Mouse (Mus musculus) heart, embryonic 16.5 days (tissue): ENCODE measurements around the gene Wdr44. TPM values are rescaled to one million over a fixed set of nuclear protein-coding genes. Genes with fewer than 3 reads are reported as not detected.

Experiments
- ATAC-seq: fragments of 200-750 bp; cut with Nextera tagmentation; replicated peaks from 2 replicates; pipeline ENCODE4 v1.8.0; 2017; ENCODE audit warnings: moderate number of reproducible peaks; ENCODE audit not compliant: insufficient read depth, low FRiP score; ENCODE audit errors: extremely low read depth
- H3K27ac ChIP-seq: fragments of 300-500 bp; sonication (generic); 2 replicates; pipeline ENCODE4 v1.5.1; 2014; ENCODE audit warnings: mild to moderate bottlenecking, low read length, control low read depth, moderate library complexity
- H3K27me3 ChIP-seq: fragments of 300-500 bp; sonication (generic); 2 replicates; pipeline ENCODE4 v1.6.1; 2014; ENCODE audit warnings: low read length, mixed read lengths; ENCODE audit not compliant: control insufficient read depth, insufficient read depth
- H3K36me3 ChIP-seq: fragments of 300-500 bp; sonication (generic); 2 replicates; pipeline ENCODE4 v1.6.1; 2014; ENCODE audit not compliant: control insufficient read depth, insufficient read depth
- H3K4me1 ChIP-seq: fragments of 300-500 bp; sonication (generic); 2 replicates; pipeline ENCODE4 v1.6.1; 2014; ENCODE audit warnings: low read length, mixed read lengths; ENCODE audit not compliant: control insufficient read depth, insufficient read depth
- H3K4me2 ChIP-seq: fragments of 300-500 bp; sonication (generic); 2 replicates; pipeline ENCODE4 v1.6.1; 2014; ENCODE audit warnings: low read depth, mild to moderate bottlenecking, control low read depth, low read length
- H3K4me3 ChIP-seq: fragments of 300-500 bp; sonication (generic); 2 replicates; pipeline ENCODE4 v1.5.1; 2014; ENCODE audit warnings: mild to moderate bottlenecking, control low read depth, low read length
- H3K9ac ChIP-seq: fragments of 300-500 bp; sonication (generic); 2 replicates; pipeline ENCODE4 v1.6.1; 2014; ENCODE audit warnings: low read length, control low read depth
- H3K9me3 ChIP-seq: fragments of 300-500 bp; sonication (generic); replicated peaks from 2 replicates; pipeline ENCODE4 v1.6.1; 2016; ENCODE audit warnings: low read length; ENCODE audit not compliant: control insufficient read depth
- WGBS: fragments of 180-500 bp; shearing (Covaris S2); extraction: QIAGEN DNeasy Blood & Tissue Kit; methylation state at CpG from one replicate; pipeline ENCODE4 v1.1.7; 2014; 5-methylcytosine and 5-hydroxymethylcytosine counted together
- polyA plus RNA-seq: library from polyadenylated mRNA; unstranded; fragments of >200 nt; fragmentation: Nextera tagmentation; extraction: Ambion mirVana; gene quantifications from 2 replicates; pipeline ENCODE4 v1.2.1, GENCODE M21; 2015

Gene Wdr44
- polyA plus RNA-seq, 1 experiment from 2014 or later, result 7.4 TPM

DNA sequence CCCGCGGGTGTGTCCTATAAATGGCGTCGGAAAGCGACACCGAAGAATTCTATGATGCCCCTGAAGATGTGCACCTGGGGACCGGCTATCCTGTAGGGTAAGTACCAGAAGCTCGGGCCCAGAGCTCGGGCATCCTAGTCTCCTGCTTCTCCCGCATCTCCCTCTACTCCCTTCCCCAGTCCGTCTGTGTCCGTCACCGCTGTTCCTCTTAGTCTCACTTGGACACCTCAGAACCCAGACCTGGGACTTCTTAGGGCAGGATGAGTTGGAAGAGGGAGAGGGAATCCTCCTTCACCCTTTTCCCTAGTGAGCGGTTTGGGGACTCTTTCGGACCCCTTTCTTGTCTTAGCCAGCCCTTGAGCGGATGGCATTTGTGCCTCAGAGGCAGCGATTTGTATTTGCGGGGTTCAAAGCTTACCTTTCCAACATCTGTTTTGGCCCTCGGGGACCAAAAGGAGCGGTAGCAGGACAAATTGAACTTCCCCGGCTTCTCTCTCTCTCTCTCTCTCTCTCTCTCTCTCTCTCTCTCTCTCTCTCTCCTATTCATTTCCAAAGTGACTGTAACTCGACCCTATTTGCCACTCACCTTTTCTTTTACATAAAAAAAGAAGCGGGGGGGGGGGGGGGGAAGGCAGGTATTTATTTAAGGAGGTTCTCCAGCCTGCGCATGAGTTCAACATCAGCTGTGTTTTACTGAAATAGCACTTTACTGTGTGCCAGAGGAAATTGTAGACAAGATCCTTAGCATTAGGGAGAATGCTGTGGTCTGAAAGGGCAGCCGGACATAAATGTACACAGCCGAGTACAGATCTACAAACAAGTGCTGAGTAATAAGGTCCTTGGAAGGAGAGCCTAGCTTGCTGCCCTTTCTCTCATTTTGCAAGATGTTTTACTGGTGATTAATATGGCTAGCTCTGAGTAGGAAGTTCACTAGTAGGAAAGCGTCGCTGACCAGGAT is 871 bp downstream of the Wdr44 start:
- no peak for ATAC-seq
- peak overlapping the region; percentile 81 for H3K9ac ChIP-seq
- peak overlapping the region; percentile 62 for H3K4me2 ChIP-seq
- no peaks in the 10 kb centered on the region for H3K27me3 ChIP-seq
- no peaks in the 10 kb centered on the region for H3K36me3 ChIP-seq
- H3K4me3 ChIP-seq, result peak overlapping the region; percentile 77
- peaks cover 2% of the 10 kb centered on the region; the same call in 1 of the 2 replicates for H3K4me1 ChIP-seq
- WGBS, result 8% methylated on average over 27 of the region's 28 CpGs
- H3K27ac ChIP-seq, result peak overlapping the region; percentile 90
- no peaks in the 10 kb centered on the region for H3K9me3 ChIP-seq

DNA sequence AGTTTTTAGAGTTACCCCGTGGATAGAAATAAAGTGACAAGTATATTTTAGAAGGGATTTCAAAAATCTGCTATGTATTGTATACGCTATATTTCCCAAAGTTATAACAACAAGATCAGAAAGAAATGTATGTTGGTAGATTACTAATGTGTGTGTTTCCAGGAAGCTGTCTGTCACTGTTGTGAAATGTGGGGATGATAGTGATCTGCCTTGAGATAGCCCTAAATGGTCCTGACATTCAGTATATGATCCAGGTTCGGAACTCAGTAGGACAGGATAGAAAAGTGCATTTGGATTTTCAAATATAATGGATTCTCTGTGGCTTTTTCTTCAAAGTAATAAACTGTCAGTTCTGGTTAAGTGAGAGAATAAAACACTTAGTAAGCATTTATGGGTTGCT is 1.7 kb downstream of the Wdr44 start:
- Histone ChIP-seq H3K27ac (no peak overlapping the region), H3K4me2 (peak overlapping the region; percentile 62; the same call in 1 of the 2 replicates), H3K4me1 (peaks cover 2% of the 10 kb centered on the region; the same call in 1 of the 2 replicates), H3K27me3 (no peaks in the 10 kb centered on the region), H3K9ac (no peak overlapping the region), H3K4me3 (no peak overlapping the region), H3K9me3 (no peaks in the 10 kb centered on the region), H3K36me3 (no peaks in the 10 kb centered on the region)
- no peak for ATAC-seq
- 43% methylated on average over 3 of the region's 3 CpGs for WGBS

DNA sequence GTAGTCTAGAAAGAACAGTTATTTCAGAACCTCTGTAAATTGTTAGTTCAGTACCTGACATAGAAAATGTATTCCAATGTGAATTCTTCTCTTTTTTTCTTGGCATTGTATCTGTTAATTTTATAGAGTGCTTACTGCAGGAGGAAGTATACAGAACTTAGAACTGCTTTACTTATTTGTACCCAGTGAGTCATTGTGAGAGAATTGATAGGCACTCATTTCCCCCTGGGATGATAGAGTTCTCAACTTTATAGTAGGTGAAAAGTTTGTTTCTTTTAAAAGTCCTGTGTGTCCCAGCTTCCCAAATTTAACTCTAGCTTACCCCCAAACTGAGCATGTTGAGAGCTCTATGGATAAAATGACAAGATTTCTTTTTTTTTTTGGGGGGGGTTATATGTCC is 2.3 kb downstream of the Wdr44 start:
- no peaks in the 10 kb centered on the region for H3K27me3 ChIP-seq
- no peak overlapping the region for H3K4me3 ChIP-seq
- ATAC-seq, result no peak
- H3K4me2 ChIP-seq, result no peak overlapping the region
- no peaks in the 10 kb centered on the region for H3K9me3 ChIP-seq
- H3K27ac ChIP-seq, result no peak overlapping the region
- no peaks in the 10 kb centered on the region for H3K36me3 ChIP-seq
- no peak overlapping the region for H3K9ac ChIP-seq
- peaks cover 2% of the 10 kb centered on the region; the same call in 1 of the 2 replicates for H3K4me1 ChIP-seq

DNA sequence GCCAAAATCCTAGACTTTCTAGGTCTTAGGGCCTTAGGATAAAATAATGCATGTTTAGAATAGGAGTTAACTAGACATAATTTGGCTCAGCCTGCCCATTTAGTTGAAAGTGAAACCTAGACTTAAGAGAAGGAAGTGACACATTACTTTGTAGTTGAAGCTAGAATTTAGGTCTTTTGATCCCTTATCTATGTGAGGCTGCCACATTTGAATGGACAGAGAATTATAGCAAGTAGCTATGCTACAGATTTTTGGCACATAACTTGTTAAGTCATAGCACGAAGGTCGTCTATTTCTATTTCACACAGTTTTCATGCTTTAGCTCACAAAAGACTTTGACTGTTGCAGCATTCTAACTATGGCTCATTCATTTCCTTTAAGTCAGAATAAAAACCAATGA is 4.5 kb downstream of the Wdr44 start:
- Histone ChIP-seq H3K27me3 (no peaks in the 10 kb centered on the region), H3K36me3 (no peaks in the 10 kb centered on the region), H3K4me3 (no peak overlapping the region), H3K4me2 (no peak overlapping the region), H3K9ac (no peak overlapping the region), H3K9me3 (no peaks in the 10 kb centered on the region), H3K4me1 (peaks cover 2% of the 10 kb centered on the region; the same call in 1 of the 2 replicates), H3K27ac (no peak overlapping the region)
- ATAC-seq, result no peak
- WGBS, result 68% methylated on average over 2 of the region's 2 CpGs

DNA sequence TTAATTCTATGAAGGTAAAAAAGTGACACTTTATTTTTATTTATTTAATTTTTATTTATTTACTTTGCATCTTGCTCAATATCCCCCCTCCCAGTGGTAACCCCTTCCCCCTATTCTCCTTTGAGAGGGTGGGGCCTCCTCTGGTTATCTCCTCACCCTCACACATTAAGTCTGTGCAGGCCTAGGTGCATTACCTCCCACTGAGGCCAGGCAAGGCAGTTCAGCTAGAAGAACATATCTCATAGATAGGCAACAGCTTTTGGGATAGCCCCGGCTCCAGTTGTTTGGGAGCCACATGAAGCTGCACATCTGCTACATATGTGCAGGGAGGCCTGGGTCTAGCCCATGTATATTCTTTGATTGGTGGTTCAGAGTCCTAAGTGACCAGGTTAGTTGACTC is 6.2 kb downstream of the Wdr44 start:
- Histone ChIP-seq H3K9ac (no peak overlapping the region), H3K4me1 (peaks cover 2% of the 10 kb centered on the region; the same call in 1 of the 2 replicates), H3K9me3 (no peaks in the 10 kb centered on the region), H3K4me3 (no peak overlapping the region), H3K4me2 (no peak overlapping the region), H3K27ac (no peak overlapping the region), H3K36me3 (no peaks in the 10 kb centered on the region), H3K27me3 (no peaks in the 10 kb centered on the region)
- WGBS, result 96% methylated on average over 1 of the region's 1 CpGs
- ATAC-seq, result no peak

DNA sequence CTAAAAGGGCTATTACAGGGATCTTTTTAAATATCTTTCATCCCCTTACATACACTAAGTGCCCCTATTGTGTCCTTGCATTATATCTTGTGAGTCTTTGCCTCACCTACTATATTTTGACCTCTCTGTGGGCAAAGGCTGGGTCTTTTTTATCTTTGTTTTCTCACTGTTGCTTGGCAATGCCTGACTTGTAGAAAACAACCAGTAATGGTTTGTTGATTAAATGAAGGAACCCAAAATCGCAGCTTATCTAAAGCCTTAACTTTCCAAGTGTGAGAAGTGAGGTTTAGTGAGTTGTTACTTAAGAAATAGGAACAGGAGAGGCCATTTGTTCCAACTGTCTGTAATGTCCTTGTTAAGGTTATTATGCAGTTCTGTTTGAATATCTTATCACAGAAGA is 24.4 kb downstream of the Wdr44 start:
- H3K36me3 ChIP-seq, result no peaks in the 10 kb centered on the region
- 27% methylated on average over 1 of the region's 1 CpGs for whole genome bisulfite sequencing
- no peak overlapping the region for H3K27ac ChIP-seq
- H3K9me3 ChIP-seq, result no peaks in the 10 kb centered on the region
- H3K9ac ChIP-seq, result no peak overlapping the region
- no peak for ATAC-seq
- H3K4me3 ChIP-seq, result no peak overlapping the region
- H3K4me1 ChIP-seq, result no peaks in the 10 kb centered on the region
- no peaks in the 10 kb centered on the region for H3K27me3 ChIP-seq
- H3K4me2 ChIP-seq, result no peak overlapping the region

DNA sequence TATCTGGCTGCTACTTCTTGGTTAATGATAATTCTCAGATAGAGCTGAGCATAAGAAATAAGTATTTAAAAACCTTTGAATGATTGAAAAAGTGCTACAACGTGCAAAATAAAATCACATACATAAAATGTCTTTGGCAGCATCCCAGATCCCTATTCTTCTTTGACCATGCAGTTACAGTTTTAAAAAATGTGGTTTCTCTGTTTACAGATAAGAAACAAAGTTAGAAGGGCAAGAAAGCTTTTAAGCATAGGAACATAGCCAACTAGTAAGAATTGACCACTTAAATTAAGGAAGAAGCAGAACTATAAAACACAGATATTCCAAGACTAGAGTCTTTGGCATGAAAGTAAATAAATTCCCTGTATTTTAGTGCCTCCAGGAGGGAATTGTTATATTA is 34.6 kb downstream of the Wdr44 start:
- ATAC-seq, result no peak
- Histone ChIP-seq H3K9ac (no peak overlapping the region), H3K4me3 (no peak overlapping the region), H3K4me2 (no peak overlapping the region), H3K27me3 (no peaks in the 10 kb centered on the region), H3K36me3 (no peaks in the 10 kb centered on the region), H3K9me3 (no peaks in the 10 kb centered on the region), H3K27ac (no peak overlapping the region), H3K4me1 (no peaks in the 10 kb centered on the region)
- 62% methylated on average over 1 of the region's 1 CpGs for WGBS

DNA sequence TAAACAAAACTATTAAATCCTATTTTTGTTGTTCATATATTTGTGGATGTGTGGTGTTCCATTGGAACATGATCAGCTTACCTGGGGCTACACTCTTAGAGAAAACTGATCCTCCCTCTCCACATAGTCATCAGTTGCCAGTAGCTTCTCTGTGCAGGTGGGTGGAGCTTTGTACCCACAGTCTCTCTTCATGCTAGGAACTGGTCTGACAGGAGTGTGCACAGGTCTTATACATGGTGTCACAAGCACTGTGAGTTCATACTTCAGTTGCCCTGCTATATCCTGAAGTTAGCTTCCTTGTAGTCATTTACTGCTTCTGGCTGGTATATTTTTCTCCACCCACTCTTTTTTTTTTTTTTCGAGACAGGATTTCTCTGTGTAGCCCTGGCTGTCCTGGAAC is 61.8 kb downstream of the Wdr44 start:
- Histone ChIP-seq H3K4me1 (no peaks in the 10 kb centered on the region), H3K4me2 (no peak overlapping the region), H3K36me3 (no peaks in the 10 kb centered on the region), H3K27ac (no peak overlapping the region), H3K9me3 (no peaks in the 10 kb centered on the region), H3K4me3 (no peak overlapping the region), H3K9ac (no peak overlapping the region), H3K27me3 (no peaks in the 10 kb centered on the region)
- WGBS, result 50% methylated on average over 1 of the region's 1 CpGs
- no peak for ATAC-seq

DNA sequence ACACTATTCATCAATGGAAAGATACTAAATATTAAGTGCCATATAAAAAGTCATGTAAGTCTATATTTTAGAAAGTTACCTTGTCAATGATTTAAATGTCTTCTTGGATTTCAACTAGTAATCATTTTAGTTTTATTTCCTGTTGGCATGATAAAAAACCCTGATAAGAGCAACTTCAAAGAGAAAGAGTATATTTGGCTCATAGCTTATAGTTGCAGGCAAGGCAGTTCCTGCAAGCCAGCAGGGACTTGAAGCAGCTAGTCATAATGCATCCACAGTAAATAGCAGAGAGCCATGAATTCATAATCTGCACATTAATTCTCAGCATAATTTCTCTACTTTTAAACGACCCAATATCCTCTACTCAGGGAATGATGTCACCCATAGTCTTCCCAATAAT is 75.0 kb downstream of the Wdr44 start:
- no peaks in the 10 kb centered on the region for H3K27me3 ChIP-seq
- H3K9ac ChIP-seq, result no peak overlapping the region
- H3K36me3 ChIP-seq, result no peaks in the 10 kb centered on the region; the same call in 1 of the 2 replicates
- no peaks in the 10 kb centered on the region for H3K4me1 ChIP-seq
- no peak overlapping the region for H3K4me2 ChIP-seq
- ATAC-seq, result no peak
- H3K27ac ChIP-seq, result no peak overlapping the region
- H3K4me3 ChIP-seq, result no peak overlapping the region
- no peaks in the 10 kb centered on the region for H3K9me3 ChIP-seq
- 63% methylated on average over 1 of the region's 1 CpGs for WGBS
